Mouse (Mus musculus) spleen, adult 2 months (tissue): Measurements from ENCODE around the gene Rwdd2b. TPM values are rescaled to one million over a fixed set of nuclear protein-coding genes. Genes with fewer than 3 reads are reported as not detected.

Source experiments
- DNase-seq, 2 experiments: peaks; one replicate each; pipeline versions ENCODE4 v3.0.0 to v3.0.0-alpha.2; 2012 to 2021; ENCODE audit warnings: low spot score in 2 of 2, low read depth in 1 of 2
- H3K27ac ChIP-seq: fragments of 200-500 bp; 2 replicates; pipeline ENCODE4 v1.5.1; 2012; ENCODE audit warnings: low read length, inconsistent platforms; ENCODE audit not compliant: insufficient read depth
- H3K27me3 ChIP-seq: fragments of 200-500 bp; 2 replicates; pipeline ENCODE4 v1.6.1; 2012; ENCODE audit warnings: mild to moderate bottlenecking, moderate library complexity, low read length, inconsistent platforms; ENCODE audit not compliant: control insufficient read depth, insufficient read depth
- H3K36me3 ChIP-seq: fragments of 200-500 bp; 2 replicates; pipeline ENCODE4 v1.6.1; 2012; ENCODE audit warnings: mild to moderate bottlenecking, low read length, inconsistent platforms; ENCODE audit not compliant: control insufficient read depth, insufficient read depth
- H3K4me1 ChIP-seq: fragments of 200-500 bp; 2 replicates; pipeline ENCODE4 v1.6.1; 2011; ENCODE audit warnings: inconsistent platforms; ENCODE audit not compliant: control insufficient read depth, insufficient read depth, insufficient read length
- H3K4me3 ChIP-seq: fragments of 200-500 bp; 2 replicates; pipeline ENCODE4 v1.5.1; 2011; ENCODE audit warnings: mild to moderate bottlenecking, inconsistent platforms; ENCODE audit not compliant: insufficient read depth, insufficient read length; ENCODE audit errors: extremely low read depth
- CTCF ChIP-seq: fragments of 200-500 bp; IDR thresholded peaks from 2 replicates; pipeline ENCODE4 v1.5.1; 2011; ENCODE audit warnings: mild to moderate bottlenecking, inconsistent platforms; ENCODE audit not compliant: insufficient read depth, insufficient read length, insufficient replicate concordance; ENCODE audit errors: extremely low read depth
- POLR2A ChIP-seq: fragments of 200-500 bp; IDR thresholded peaks from 2 replicates; pipeline ENCODE4 v1.6.1; 2011; ENCODE audit warnings: low read depth, low read length, inconsistent platforms
- WGBS: fragments of 180-500 bp; shearing (Covaris S2); methylation state at CpG from one replicate; pipeline ENCODE4 v1.1.7; 2018; 5-methylcytosine and 5-hydroxymethylcytosine counted together
- polyA plus RNA-seq: library from polyadenylated mRNA; depleted of rRNA; stranded (reverse); fragments of >200 nt; gene quantifications from 2 replicates; pipeline ENCODE4 v1.2.3, GENCODE M21; 2012; rRNA removed

Rwdd2b gene
- 2.5 and 3.1 TPM in 2 replicates for polyA plus RNA-seq

DNA sequence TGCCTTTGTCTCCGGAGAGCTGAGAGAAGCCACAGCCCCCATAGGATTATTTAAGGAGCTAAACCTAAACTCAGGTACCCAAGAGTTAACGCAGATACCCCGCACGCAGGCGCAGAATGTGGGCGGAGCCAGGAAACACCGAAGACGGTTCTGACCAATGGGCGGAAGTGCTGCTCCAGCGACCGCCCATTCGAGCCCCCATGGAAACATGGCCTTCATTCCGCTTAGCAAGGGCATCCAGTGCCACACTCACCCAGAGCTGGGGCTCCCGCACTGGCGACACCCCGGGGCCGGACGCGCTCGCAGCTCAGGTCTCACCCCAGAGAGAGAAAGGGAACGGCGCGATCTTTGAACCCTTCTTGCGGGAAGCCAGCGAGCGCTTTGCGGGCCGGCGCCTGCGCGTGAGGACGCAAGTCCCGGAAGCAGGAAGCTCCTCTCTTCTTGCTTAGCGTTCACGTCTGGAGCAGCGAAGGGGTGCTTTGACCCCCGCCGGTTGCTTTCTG is at the start of gene Rwdd2b:
Gene Rwdd2b (minus strand): TSS at position 390 of the 503 bp plus-strand sequence.
- WGBS, result under 1% methylated on average over 38 of the region's 38 CpGs

DNA sequence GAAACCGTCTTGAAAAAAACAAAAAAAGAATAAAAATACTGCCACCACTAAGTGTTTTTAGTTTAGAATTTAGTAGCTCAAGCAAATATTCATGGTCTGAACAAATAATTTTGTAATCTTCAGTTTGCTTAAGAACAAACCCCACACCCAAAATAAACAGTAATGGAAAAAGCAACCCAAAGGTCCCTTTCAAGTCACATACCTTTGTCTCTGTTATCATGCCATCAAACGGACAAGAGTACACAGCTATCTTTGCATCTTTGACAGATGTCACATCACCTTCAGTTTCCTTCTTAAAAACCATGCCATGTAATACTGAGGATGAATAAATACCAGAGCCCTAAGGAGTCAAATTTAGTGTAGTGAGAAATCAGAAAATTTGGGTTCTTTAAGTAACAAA is 48.2 kb upstream of the Rwdd2b start:
- no peaks in the 10 kb centered on the region for H3K4me1 ChIP-seq
- no peak for DNase-seq
- no peak overlapping the region for H3K4me3 ChIP-seq
- H3K36me3 ChIP-seq, result peaks cover 58% of the 10 kb centered on the region
- TF ChIP-seq POLR2A (no peak), CTCF (no peak)
- no peaks in the 10 kb centered on the region for H3K27me3 ChIP-seq
- WGBS, result 83% methylated on average over 2 of the region's 2 CpGs
- no peak overlapping the region for H3K27ac ChIP-seq

More for the DNA sequence above, at the start of gene Rwdd2b:
- peak; percentile 91 to 92 for DNase-seq
- H3K27ac ChIP-seq, result peak within 1 kb of the TSS; percentile 98
- H3K36me3 ChIP-seq, result no peaks in the 10 kb centered on the region
- H3K27me3 ChIP-seq, result no peaks in the 10 kb centered on the region
- TF ChIP-seq CTCF, result no peak
- H3K4me1 ChIP-seq, result peaks cover 6% of the 10 kb centered on the region; the same call in 1 of the 2 replicates
- peak within 1 kb of the TSS; percentile 99 for H3K4me3 ChIP-seq

DNA sequence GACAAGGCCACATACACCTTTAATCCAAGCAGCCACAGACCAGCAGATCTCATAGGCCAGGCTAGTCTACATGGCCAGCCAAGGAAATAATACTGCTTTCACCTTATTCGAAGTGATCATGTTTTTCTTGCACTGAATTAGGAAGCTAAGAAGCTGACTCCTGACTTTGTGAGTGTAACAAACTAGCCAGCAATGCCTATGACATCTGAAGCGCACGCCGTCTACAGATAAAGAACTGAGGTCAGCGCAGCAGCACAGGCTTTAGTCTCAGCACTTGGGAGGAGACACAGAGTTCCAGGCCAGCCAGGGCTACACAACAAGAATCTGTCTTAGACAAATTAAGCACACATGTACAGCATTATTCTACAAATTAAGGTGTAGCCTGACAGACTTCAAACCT is 46.4 kb upstream of the Rwdd2b start:
- 93% methylated on average over 5 of the region's 5 CpGs for WGBS
- no peak for TF ChIP-seq CTCF
- no peak for TF ChIP-seq POLR2A

DNA sequence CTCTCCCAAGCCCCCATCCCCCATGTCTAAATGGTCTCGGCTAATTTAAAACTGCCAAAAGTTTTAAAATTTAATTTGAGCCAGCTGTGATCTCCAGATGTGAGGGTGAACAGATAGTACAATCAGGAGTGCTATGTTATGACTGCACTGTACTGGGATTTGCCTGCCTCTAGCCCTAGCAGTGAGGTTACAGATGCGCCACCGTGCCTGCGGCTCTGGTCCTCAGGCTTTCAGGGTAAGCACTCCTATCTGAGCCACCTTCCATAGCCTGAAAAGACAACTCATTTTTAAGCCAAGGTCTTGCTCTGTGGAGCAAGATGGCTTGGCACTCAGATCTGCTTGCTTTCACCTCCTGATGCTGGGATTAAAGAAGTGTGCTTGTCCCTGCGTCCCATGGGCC is 44.0 kb upstream of the Rwdd2b start:
- TF ChIP-seq POLR2A (no peak), CTCF (no peak)

More for the DNA sequence above, 46.4 kb upstream of the Rwdd2b start:
- H3K27me3 ChIP-seq, result no peaks in the 10 kb centered on the region
- H3K4me1 ChIP-seq, result no peaks in the 10 kb centered on the region
- H3K36me3 ChIP-seq, result peaks cover 66% of the 10 kb centered on the region
- no peak overlapping the region for H3K4me3 ChIP-seq
- no peak for DNase-seq
- no peak overlapping the region for H3K27ac ChIP-seq

DNA sequence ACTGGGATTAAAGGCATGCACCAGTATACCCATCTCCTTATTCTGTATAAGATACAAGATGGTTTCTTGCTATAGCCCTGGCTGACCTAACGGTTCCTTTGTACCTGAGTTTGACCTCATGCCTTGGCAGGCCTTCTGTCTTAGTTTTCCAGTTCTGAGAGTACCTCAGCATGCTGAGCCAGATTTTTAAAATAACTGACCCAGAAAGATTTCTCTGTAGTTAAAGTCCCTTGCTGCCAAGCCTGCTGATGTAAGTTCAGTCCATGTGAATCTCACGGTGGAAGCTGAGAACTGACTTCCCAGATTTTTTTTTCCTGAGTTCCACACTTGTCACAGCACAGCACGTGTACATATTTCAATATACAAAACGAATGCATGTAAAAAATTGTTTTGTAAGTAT is 30.2 kb upstream of the Rwdd2b start:
- no peak overlapping the region for H3K27ac ChIP-seq
- H3K27me3 ChIP-seq, result no peaks in the 10 kb centered on the region
- H3K4me3 ChIP-seq, result no peak overlapping the region
- peaks cover 37% of the 10 kb centered on the region for H3K36me3 ChIP-seq
- WGBS, result 90% methylated on average over 4 of the region's 4 CpGs
- TF ChIP-seq CTCF (no peak), POLR2A (no peak)
- DNase-seq, result no peak
- H3K4me1 ChIP-seq, result no peaks in the 10 kb centered on the region

More for the DNA sequence above, 44.0 kb upstream of the Rwdd2b start:
- Histone ChIP-seq H3K4me1 (no peaks in the 10 kb centered on the region), H3K27me3 (no peaks in the 10 kb centered on the region), H3K27ac (no peak overlapping the region), H3K36me3 (peaks cover 57% of the 10 kb centered on the region), H3K4me3 (no peak overlapping the region)
- 91% methylated on average over 5 of the region's 5 CpGs for WGBS
- DNase-seq, result no peak

DNA sequence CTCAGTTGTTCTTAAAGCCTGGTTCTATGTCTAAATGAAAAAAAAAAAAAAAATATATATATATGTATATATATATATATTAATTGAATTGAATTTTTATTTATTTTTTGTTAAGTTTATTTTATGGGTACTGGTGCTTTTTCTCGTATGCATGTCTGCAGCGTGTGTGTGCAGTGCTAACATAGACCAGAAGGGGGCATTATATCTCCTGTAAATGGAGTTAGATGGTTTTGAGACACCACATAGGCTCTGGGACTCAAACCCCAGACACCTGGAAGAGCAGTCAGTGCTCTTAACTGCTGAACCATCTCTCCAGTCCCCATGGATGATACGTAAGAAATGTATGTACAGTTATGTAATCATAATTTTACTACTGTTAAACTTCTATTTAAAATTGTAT is 18.4 kb upstream of the Rwdd2b start:
- WGBS, result over 99% methylated on average over 3 of the region's 3 CpGs
- peaks cover 20% of the 10 kb centered on the region for H3K36me3 ChIP-seq
- no peak overlapping the region for H3K27ac ChIP-seq
- no peak overlapping the region for H3K4me3 ChIP-seq
- H3K4me1 ChIP-seq, result peaks cover 9% of the 10 kb centered on the region; the same call in 1 of the 2 replicates
- TF ChIP-seq CTCF (no peak), POLR2A (no peak)
- DNase-seq, result no peak
- H3K27me3 ChIP-seq, result no peaks in the 10 kb centered on the region

DNA sequence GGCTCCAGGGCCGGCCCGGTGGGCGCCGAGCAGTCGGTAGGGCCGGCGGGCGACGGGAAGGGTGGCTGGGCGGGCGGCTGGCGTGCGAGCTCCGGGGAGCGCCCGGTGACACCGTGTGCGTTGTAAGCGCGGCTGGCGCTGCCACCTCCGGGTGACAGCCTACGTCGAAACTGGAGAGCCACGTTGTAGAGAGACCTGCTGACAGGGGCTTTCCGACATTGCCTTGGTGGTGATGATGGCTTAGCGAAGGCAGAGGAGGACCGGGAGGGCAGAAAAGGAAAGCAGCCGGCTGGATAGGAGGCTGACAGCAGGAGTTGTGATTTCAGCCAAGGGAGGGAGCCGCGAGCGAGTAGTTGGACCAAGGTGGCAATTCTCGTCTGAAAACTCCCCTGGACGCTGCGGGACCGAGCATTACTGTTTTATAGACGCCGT is 14.8 kb upstream of the Rwdd2b start:
- peak overlapping the region; percentile 92 for H3K4me3 ChIP-seq
- peak in 1 of 2 experiments; percentile 26 for DNase-seq
- H3K27ac ChIP-seq, result peak overlapping the region; percentile 85
- H3K36me3 ChIP-seq, result peaks cover 1% of the 10 kb centered on the region; the same call in 1 of the 2 replicates
- no peaks in the 10 kb centered on the region for H3K27me3 ChIP-seq
- 1% methylated on average over 38 of the region's 38 CpGs for WGBS
- TF ChIP-seq POLR2A (no peak), CTCF (no peak)
- H3K4me1 ChIP-seq, result peaks cover 9% of the 10 kb centered on the region; the same call in 1 of the 2 replicates
